Mouse (Mus musculus) heart, postnatal 0 days (tissue): ENCODE data around the gene Ptp4a2. TPM values are rescaled to one million over a fixed set of nuclear protein-coding genes. Genes with fewer than 3 reads are reported as not detected.

Experiments used
- ATAC-seq: fragments of 200-750 bp; cut with Nextera tagmentation; 2 replicates; pipeline ENCODE4 v1.8.0; 2017; ENCODE audit warnings: low read depth, moderate number of reproducible peaks, moderate library complexity; ENCODE audit not compliant: insufficient read depth
- DNase-seq: peaks from one replicate; pipeline ENCODE4 v3.0.0-alpha.2; 2016; ENCODE audit warnings: low spot score
- H3K27ac ChIP-seq: fragments of 300-500 bp; sonication (generic); 2 replicates; pipeline ENCODE4 v1.5.1; 2014; ENCODE audit warnings: low read depth, mild to moderate bottlenecking
- H3K27me3 ChIP-seq: fragments of 300-500 bp; sonication (generic); 2 replicates; pipeline ENCODE4 v1.6.1; 2014; ENCODE audit warnings: low read length, mixed read lengths; ENCODE audit not compliant: control insufficient read depth, insufficient read depth
- H3K36me3 ChIP-seq: fragments of 300-500 bp; sonication (generic); replicated peaks from 2 replicates; pipeline ENCODE4 v1.6.1; 2014; ENCODE audit warnings: low read length, mixed read lengths; ENCODE audit not compliant: control insufficient read depth, insufficient read depth
- H3K4me1 ChIP-seq: fragments of 300-500 bp; sonication (generic); 2 replicates; pipeline ENCODE4 v1.6.1; 2014; ENCODE audit warnings: antibody characterized with exemption; ENCODE audit not compliant: control insufficient read depth, insufficient read depth
- H3K4me2 ChIP-seq: fragments of 300-500 bp; sonication (generic); 2 replicates; pipeline ENCODE4 v1.6.1; 2014; ENCODE audit warnings: low read depth, mild to moderate bottlenecking, low read length, moderate library complexity
- H3K4me3 ChIP-seq: fragments of 300-500 bp; sonication (generic); 2 replicates; pipeline ENCODE4 v1.5.1; 2014; ENCODE audit warnings: low read depth, low read length
- H3K9ac ChIP-seq: fragments of 300-500 bp; sonication (generic); replicated peaks from 2 replicates; pipeline ENCODE4 v1.6.1; 2014; ENCODE audit warnings: low read depth, low read length, mixed read lengths
- H3K9me3 ChIP-seq: fragments of 300-500 bp; sonication (generic); replicated peaks from 2 replicates; pipeline ENCODE4 v1.6.1; 2016; ENCODE audit warnings: low read length; ENCODE audit not compliant: control insufficient read depth
- CTCF ChIP-seq: IDR thresholded peaks from 2 replicates; pipeline ENCODE4 v1.5.1; 2016; ENCODE audit warnings: antibody characterized with exemption, control low read depth, low read depth
- EP300 ChIP-seq: IDR thresholded peaks from 2 replicates; pipeline ENCODE4 v1.6.1; 2016; ENCODE audit warnings: antibody characterized with exemption, low read depth
- WGBS: fragments of 180-500 bp; shearing (Covaris S2); extraction: QIAGEN DNeasy Blood & Tissue Kit; methylation state at CpG from one replicate; pipeline ENCODE4 v1.1.7; 2014; 5-methylcytosine and 5-hydroxymethylcytosine counted together
- polyA plus RNA-seq: library from polyadenylated mRNA; unstranded; fragments of >200 nt; fragmentation: Nextera tagmentation; extraction: Ambion mirVana; gene quantifications from 2 replicates; pipeline ENCODE4 v1.2.1, GENCODE M21; 2015
- total RNA-seq: library from RNA; depleted of rRNA; stranded (reverse); fragments of >200 nt; gene quantifications from 2 replicates; pipeline ENCODE4 v1.2.3, GENCODE M21; 2014; ENCODE audit warnings: low replicate concordance

Ptp4a2 gene
- total and polyA plus RNA-seq, 2 experiments from 2014 or later: 132 to 417 TPM

DNA sequence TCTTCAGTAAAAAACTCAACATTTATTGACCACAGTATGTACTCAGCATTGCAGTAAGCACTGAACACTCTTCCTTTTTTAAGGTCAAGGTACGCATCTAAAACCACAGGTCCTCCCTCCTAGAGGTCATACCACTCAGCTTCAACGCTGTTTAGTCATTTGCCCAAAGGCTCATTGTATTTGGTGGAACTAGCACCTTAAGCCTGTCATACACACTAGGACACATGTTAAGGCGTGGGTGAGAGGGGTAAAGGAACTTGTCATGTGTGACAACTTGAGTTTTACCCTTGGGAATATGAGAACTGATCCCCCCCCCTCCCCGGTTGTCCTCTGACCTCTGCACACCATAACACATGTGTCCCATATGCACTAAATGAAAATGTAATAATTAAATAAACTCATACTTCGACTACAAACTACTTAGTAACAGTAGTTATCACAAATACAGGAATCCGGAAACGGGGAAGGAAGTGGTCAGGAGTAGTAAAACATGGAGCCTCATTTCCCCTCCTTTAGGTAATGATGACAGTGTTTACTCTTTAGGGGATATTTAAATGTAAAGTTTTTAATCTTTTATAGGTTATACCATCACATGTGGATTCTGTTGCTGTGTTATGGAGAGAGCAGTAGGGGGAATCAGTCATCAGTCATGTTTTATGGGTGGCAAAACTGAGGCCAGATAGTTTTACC lies 29.0 kb downstream of the Ptp4a2 start:
- DNase-seq: no peak
- no peak for ATAC-seq
- no peak overlapping the region for H3K27ac ChIP-seq

DNA sequence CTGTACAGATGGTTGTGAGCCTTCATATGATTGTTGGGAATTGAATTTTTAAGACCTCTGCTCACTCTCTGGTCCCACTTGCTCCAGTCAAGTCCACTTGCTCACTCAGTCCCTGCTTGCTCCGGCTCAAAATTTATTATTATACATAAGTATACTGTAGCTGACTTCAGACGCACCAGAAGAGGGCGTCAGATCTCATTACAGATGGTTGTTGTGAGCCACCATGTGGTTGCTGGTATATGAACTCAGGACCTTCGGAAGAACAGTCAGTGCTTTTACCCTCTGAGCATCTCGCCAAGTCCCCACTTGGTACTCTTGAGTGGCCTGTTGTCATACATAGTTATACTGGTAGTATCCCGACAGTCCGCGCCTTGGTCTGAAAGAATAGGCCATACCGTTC lies 35.8 kb downstream of the Ptp4a2 start:
- H3K27me3 ChIP-seq: no peaks in the 10 kb centered on the region
- no peak overlapping the region for H3K9ac ChIP-seq
- no peaks in the 10 kb centered on the region for H3K4me1 ChIP-seq
- no peaks in the 10 kb centered on the region for H3K9me3 ChIP-seq
- H3K27ac ChIP-seq: no peak overlapping the region
- WGBS: 81% methylated on average over 9 of the region's 9 CpGs
- DNase-seq: no peak
- no peak overlapping the region for H3K4me2 ChIP-seq
- H3K4me3 ChIP-seq: no peak overlapping the region
- peaks cover 89% of the 10 kb centered on the region for H3K36me3 ChIP-seq
- TF ChIP-seq CTCF (peak; percentile 38), EP300 (no peak)
- no peak for ATAC-seq

More for the DNA sequence above, 29.0 kb downstream of the Ptp4a2 start:
- Histone ChIP-seq H3K27me3 (no peaks in the 10 kb centered on the region), H3K4me3 (no peak overlapping the region), H3K4me1 (no peaks in the 10 kb centered on the region; the same call in 1 of the 2 replicates), H3K9me3 (no peaks in the 10 kb centered on the region), H3K9ac (no peak overlapping the region), H3K36me3 (peaks cover 48% of the 10 kb centered on the region), H3K4me2 (no peak overlapping the region)
- TF ChIP-seq CTCF: no peak
- TF ChIP-seq EP300: no peak
- 82% methylated on average over 7 of the region's 7 CpGs for WGBS

DNA sequence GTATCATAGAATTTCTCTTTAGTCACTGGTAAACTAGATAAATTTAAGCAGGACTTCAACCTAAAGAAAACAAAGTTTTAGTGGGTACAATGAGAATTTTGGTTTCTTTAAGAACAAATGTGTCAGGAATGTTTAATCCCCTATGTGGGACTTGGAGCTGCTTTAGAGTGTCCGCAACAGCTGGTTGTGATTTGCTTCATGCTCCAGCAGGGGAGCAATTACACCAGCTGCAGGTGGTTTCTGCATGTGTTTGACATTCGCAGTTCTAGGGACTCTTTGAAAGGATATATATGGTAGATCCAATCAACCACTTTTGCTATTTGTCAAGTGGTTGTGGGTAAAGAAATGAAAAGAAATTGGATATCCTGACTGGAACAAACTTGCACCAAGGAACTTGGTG lies 39.5 kb downstream of the Ptp4a2 start:
- Histone ChIP-seq H3K4me2 (no peak overlapping the region), H3K9me3 (no peaks in the 10 kb centered on the region), H3K4me3 (no peak overlapping the region), H3K9ac (no peak overlapping the region), H3K27ac (no peak overlapping the region), H3K4me1 (peaks cover 8% of the 10 kb centered on the region), H3K36me3 (peaks cover 58% of the 10 kb centered on the region), H3K27me3 (no peaks in the 10 kb centered on the region)
- TF ChIP-seq EP300: no peak
- TF ChIP-seq CTCF: 0 out of 2 replicates have a peak, but pooled peaks have one; percentile 9
- DNase-seq (no peak), ATAC-seq (no peak)
- WGBS: 89% methylated on average over 2 of the region's 2 CpGs

DNA sequence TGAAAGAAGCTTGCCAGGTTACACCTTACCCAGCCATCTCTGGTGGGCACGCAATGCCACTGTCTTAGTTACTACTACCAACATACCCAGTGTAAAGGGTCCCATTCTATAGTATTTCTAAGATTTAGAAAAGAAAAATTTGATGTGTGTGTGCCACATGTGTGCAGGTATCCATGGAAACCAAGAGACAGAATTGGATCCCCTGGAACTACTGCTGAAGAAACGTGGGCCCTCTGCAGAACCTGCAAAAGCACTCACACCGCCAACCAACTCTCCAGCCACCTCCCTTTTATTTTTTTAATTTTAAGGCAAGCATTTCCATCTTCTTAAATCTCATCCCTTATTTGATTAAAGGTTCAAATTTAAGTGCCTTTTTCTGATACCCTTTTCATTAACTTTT lies 40.8 kb downstream of the Ptp4a2 start:
- TF ChIP-seq EP300 (no peak), CTCF (no peak)

GRCm38 (mm10) chr4:129853053-129853452 lies 42.0 kb downstream of the Ptp4a2 start:
- DNase-seq (no peak), ATAC-seq (no peak)
- H3K4me1 ChIP-seq: peaks cover 12% of the 10 kb centered on the region
- peaks cover 34% of the 10 kb centered on the region for H3K36me3 ChIP-seq
- H3K9ac ChIP-seq: no peak overlapping the region
- H3K9me3 ChIP-seq: no peaks in the 10 kb centered on the region
- H3K4me3 ChIP-seq: no peak overlapping the region
- no peaks in the 10 kb centered on the region for H3K27me3 ChIP-seq
- WGBS: 81% methylated on average over 2 of the region's 2 CpGs
- no peak overlapping the region; the same call in 1 of the 2 replicates for H3K27ac ChIP-seq
- TF ChIP-seq CTCF (no peak), EP300 (no peak)
- no peak overlapping the region for H3K4me2 ChIP-seq

More for the DNA sequence above, 40.8 kb downstream of the Ptp4a2 start:
- Histone ChIP-seq H3K9me3 (no peaks in the 10 kb centered on the region), H3K27ac (no peak overlapping the region), H3K27me3 (no peaks in the 10 kb centered on the region), H3K36me3 (peaks cover 44% of the 10 kb centered on the region), H3K9ac (no peak overlapping the region), H3K4me2 (no peak overlapping the region), H3K4me1 (peaks cover 12% of the 10 kb centered on the region), H3K4me3 (no peak overlapping the region)
- 78% methylated on average over 3 of the region's 3 CpGs for WGBS
- ATAC-seq: no peak
- DNase-seq: no peak

DNA sequence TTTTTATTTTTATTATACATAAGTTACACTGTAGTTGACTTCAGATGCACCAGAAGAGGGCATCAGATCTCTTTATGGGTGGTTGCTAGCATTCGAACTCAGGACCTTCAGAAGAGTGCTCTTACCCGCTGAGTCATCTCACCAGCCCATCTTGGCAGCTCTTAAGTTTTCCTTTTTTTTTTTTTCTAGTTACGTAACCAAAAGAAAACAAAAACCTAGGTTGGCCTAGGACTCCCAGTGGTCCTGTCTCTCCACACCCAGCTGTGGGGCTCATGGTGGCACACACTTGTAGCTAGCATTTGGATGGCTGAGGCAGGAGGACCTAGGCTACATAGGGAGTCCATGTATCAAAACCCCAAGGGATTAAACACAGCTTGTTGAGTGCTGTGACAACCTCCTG lies 43.0 kb downstream of the Ptp4a2 start:
- no peak overlapping the region for H3K27ac ChIP-seq
- peaks cover 12% of the 10 kb centered on the region for H3K4me1 ChIP-seq
- no peak for ATAC-seq

More for the DNA sequence above, 43.0 kb downstream of the Ptp4a2 start:
- no peaks in the 10 kb centered on the region for H3K9me3 ChIP-seq
- H3K27me3 ChIP-seq: no peaks in the 10 kb centered on the region
- H3K4me3 ChIP-seq: no peak overlapping the region
- TF ChIP-seq CTCF: no peak
- TF ChIP-seq EP300: no peak
- WGBS: 81% methylated on average over 3 of the region's 3 CpGs
- DNase-seq: no peak
- H3K9ac ChIP-seq: no peak overlapping the region
- H3K4me2 ChIP-seq: no peak overlapping the region
- peaks cover 24% of the 10 kb centered on the region for H3K36me3 ChIP-seq
